Mouse (Mus musculus) midbrain, postnatal 0 days (tissue): ENCODE measurements at regions not wholly inside any gene's neighbourhood (a gene's known extent, or its start where the extent isn't known, plus 50 kb on each side); places are given as distances from the start of the nearest gene placed in this dataset.
A peak's percentile ranks its signal among the peaks of the same experiment; 100 is the strongest.

Source experiments
- ATAC-seq: fragments of 200-750 bp; cut with Nextera tagmentation; 2 replicates; pipeline ENCODE4 v1.8.0; 2017; ENCODE audit warnings: moderate number of reproducible peaks, mild to moderate bottlenecking, moderate TSS enrichment, moderate library complexity; ENCODE audit not compliant: low FRiP score
- DNase-seq: peaks from one replicate; pipeline ENCODE4 v3.0.0-alpha.2; 2015; ENCODE audit warnings: low spot score
- H3K27ac ChIP-seq: fragments of 300-500 bp; sonication (generic); 2 replicates; pipeline ENCODE4 v1.5.1; 2014; ENCODE audit warnings: low read depth, mild to moderate bottlenecking, low read length, mixed read lengths
- H3K27me3 ChIP-seq: fragments of 300-500 bp; sonication (generic); 2 replicates; pipeline ENCODE4 v1.6.1; 2014; ENCODE audit warnings: low read length, control low read depth, mixed read lengths; ENCODE audit not compliant: insufficient read depth
- H3K36me3 ChIP-seq: fragments of 300-500 bp; sonication (generic); 2 replicates; pipeline ENCODE4 v1.6.1; 2014; ENCODE audit warnings: low read length, control low read depth, mixed read lengths; ENCODE audit not compliant: insufficient read depth
- H3K4me1 ChIP-seq: fragments of 300-500 bp; sonication (generic); 2 replicates; pipeline ENCODE4 v1.6.1; 2014; ENCODE audit warnings: mild to moderate bottlenecking, control low read depth, antibody characterized with exemption, low read length, mixed read lengths; ENCODE audit not compliant: insufficient read depth
- H3K4me2 ChIP-seq: fragments of 300-500 bp; sonication (generic); 2 replicates; pipeline ENCODE4 v1.6.1; 2014; ENCODE audit warnings: low read depth, mild to moderate bottlenecking, low read length, mixed read lengths; ENCODE audit not compliant: poor library complexity, severe bottlenecking
- H3K4me3 ChIP-seq: fragments of 300-500 bp; sonication (generic); 2 replicates; pipeline ENCODE4 v1.5.1; 2014; ENCODE audit warnings: low read depth, mild to moderate bottlenecking, low read length, moderate library complexity
- H3K9ac ChIP-seq: fragments of 300-500 bp; sonication (generic); replicated peaks from 2 replicates; pipeline ENCODE4 v1.6.1; 2014; ENCODE audit warnings: mild to moderate bottlenecking, low read length, moderate library complexity, mixed read lengths; ENCODE audit not compliant: poor library complexity, severe bottlenecking
- H3K9me3 ChIP-seq: fragments of 300-500 bp; sonication (generic); 2 replicates; pipeline ENCODE4 v1.6.1; 2016; ENCODE audit warnings: low read length, control low read depth
- CTCF ChIP-seq: IDR thresholded peaks from 2 replicates; pipeline ENCODE4 v1.5.1; 2016; ENCODE audit warnings: antibody characterized with exemption, mild to moderate bottlenecking
- WGBS: fragments of 180-500 bp; shearing (Covaris S2); extraction: QIAGEN DNeasy Blood & Tissue Kit; methylation state at CpG from one replicate; pipeline ENCODE4 v1.1.7; 2014; 5-methylcytosine and 5-hydroxymethylcytosine counted together

DNA sequence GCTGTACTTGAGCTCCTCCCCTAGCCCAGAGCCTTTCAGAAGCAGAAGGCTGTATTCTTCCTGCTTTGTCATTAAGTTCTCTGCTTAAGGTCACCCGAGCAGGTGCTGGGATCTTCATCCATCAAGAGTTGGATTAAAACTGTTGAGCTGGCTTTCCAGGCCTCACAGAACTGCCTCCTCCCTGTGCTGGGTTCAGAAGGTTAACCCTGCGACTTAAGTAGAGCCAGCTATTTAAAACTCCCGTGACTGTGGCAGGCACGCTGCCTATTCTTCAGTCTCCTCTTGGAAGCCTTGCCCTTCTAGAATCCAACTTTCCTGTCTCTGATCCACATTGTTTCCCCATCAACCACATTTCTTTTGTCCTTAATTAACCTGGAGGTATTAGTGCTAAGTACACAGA is 273.1 kb downstream of the Mex3b start:
- Histone ChIP-seq H3K9ac (no peak overlapping the region), H3K4me3 (no peak overlapping the region), H3K4me2 (no peak overlapping the region), H3K4me1 (no peaks in the 10 kb centered on the region), H3K27ac (no peak overlapping the region), H3K9me3 (no peaks in the 10 kb centered on the region), H3K36me3 (no peaks in the 10 kb centered on the region), H3K27me3 (no peaks in the 10 kb centered on the region)
- ATAC-seq = no peak
- WGBS = 37% methylated on average over 4 of the region's 4 CpGs
- no peak for TF ChIP-seq CTCF
- no peak for DNase-seq

DNA sequence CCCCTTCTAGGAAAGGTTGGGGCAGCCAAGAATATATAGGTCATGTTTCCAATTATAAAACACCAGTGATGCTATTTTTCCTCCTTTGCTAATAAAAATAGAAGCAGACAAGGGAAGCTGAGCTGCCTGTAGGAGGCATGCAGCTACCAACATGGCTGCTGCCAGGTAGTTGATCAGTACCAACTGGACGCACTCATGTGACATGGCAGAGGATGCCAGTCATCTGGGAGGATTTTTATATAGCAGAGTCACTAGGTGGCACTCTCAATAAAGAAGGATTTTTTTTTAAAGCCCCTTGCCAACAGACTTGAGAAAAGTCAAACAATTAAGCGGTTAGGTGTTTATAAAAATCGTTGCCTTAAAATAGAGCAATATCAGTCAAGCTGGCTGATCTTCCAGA is 273.5 kb downstream of the Mex3b start:
- no peak for ATAC-seq
- Histone ChIP-seq H3K4me2 (no peak overlapping the region), H3K9me3 (no peaks in the 10 kb centered on the region), H3K27me3 (no peaks in the 10 kb centered on the region), H3K9ac (no peak overlapping the region), H3K27ac (no peak overlapping the region), H3K4me3 (no peak overlapping the region), H3K4me1 (no peaks in the 10 kb centered on the region), H3K36me3 (no peaks in the 10 kb centered on the region)
- peak; percentile 36 for TF ChIP-seq CTCF
- DNase-seq = peak; percentile 15
- WGBS = 88% methylated on average over 3 of the region's 3 CpGs

- no peak overlapping the region for H3K9ac ChIP-seq
- ATAC-seq (no peak), DNase-seq (no peak)
- H3K4me2 ChIP-seq = no peak overlapping the region
- H3K4me3 ChIP-seq = no peak overlapping the region
- TF ChIP-seq CTCF = no peak
- H3K27me3 ChIP-seq = no peaks in the 10 kb centered on the region
- 72% methylated on average over 5 of the region's 5 CpGs for WGBS
- no peaks in the 10 kb centered on the region for H3K36me3 ChIP-seq
- H3K27ac ChIP-seq = no peak overlapping the region
- H3K9me3 ChIP-seq = no peaks in the 10 kb centered on the region
- H3K4me1 ChIP-seq = no peaks in the 10 kb centered on the region
Measured at GRCm38 (mm10) chr7:83144018-83144417, 276.9 kb downstream of the Mex3b start.

DNA sequence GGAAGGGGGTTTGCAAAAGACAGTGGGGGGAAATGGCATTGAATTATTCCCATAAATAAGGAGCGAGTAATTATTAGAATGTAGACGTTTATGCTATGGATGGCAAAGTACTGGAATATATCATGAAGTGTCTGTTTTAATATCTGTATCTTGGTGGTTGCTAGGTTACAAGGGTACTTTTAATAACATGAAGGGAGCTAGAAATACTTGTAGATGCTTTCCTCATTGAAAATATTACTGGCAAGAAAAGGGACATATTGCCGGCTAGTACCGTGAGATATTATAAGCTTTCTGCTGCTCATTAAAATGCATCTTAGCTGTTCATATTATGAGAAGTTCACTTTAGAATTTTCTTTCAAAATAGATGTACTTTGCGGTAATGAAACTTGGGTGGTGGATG is 278.4 kb downstream of the Mex3b start:
- H3K9me3 ChIP-seq = no peaks in the 10 kb centered on the region
- 70% methylated on average over 5 of the region's 5 CpGs for WGBS
- no peak overlapping the region for H3K4me2 ChIP-seq
- ATAC-seq (no peak), DNase-seq (peak; percentile 5)
- no peak overlapping the region for H3K27ac ChIP-seq
- no peak for TF ChIP-seq CTCF
- no peaks in the 10 kb centered on the region for H3K36me3 ChIP-seq
- no peak overlapping the region for H3K4me3 ChIP-seq
- no peak overlapping the region for H3K9ac ChIP-seq
- H3K27me3 ChIP-seq = no peaks in the 10 kb centered on the region
- H3K4me1 ChIP-seq = no peaks in the 10 kb centered on the region

- H3K4me1 ChIP-seq = no peaks in the 10 kb centered on the region
- no peak for DNase-seq
- no peak for ATAC-seq
- H3K27ac ChIP-seq = no peak overlapping the region
- H3K9ac ChIP-seq = no peak overlapping the region
- no peaks in the 10 kb centered on the region for H3K36me3 ChIP-seq
- 64% methylated on average over 2 of the region's 2 CpGs for WGBS
- no peak overlapping the region for H3K4me2 ChIP-seq
- no peak overlapping the region for H3K4me3 ChIP-seq
- H3K9me3 ChIP-seq = no peaks in the 10 kb centered on the region
- no peaks in the 10 kb centered on the region for H3K27me3 ChIP-seq
- TF ChIP-seq CTCF = no peak
Measured at GRCm38 (mm10) chr7:83161226-83161625, 294.1 kb downstream of the Mex3b start.

GRCm38 (mm10) chr7:83162868-83163267 is 295.7 kb downstream of the Mex3b start:
- Histone ChIP-seq H3K4me3 (no peak overlapping the region), H3K9ac (no peak overlapping the region), H3K9me3 (no peaks in the 10 kb centered on the region), H3K4me2 (no peak overlapping the region), H3K27me3 (no peaks in the 10 kb centered on the region), H3K4me1 (no peaks in the 10 kb centered on the region), H3K27ac (no peak overlapping the region), H3K36me3 (no peaks in the 10 kb centered on the region)
- 77% methylated on average over 3 of the region's 3 CpGs for WGBS
- DNase-seq (no peak), ATAC-seq (no peak)
- TF ChIP-seq CTCF = no peak
